Comparison of ENCODE assay signal across 22 mouse cellular contexts in the genomic region with DNA sequence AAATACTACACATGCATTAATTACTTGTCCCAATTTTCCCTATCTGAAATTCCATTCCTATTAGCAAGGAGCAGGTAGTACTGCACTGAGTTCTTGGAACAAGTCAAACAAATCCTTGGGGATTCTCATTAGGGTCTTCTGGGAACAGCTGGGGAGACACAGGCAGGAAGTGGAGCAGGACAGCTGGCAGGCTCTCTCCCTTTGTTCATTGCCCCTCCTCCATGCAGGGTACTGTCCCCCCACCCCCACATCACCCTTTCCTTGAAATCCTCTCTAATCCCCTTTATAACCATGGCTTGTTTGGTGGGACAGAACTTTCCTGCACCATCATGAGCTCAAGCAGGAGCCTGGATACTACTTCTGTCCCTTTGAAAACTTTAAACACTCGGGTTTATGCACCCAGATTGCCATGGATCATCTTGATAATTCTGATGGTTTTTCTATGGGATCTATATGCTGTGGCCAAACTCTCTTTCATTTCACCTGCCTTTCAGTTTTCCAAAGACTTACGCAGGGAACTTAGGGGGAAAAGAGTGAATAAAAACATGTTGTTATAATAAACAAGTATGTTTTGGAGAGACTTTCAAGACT.
DNase-seq lines count a peak whose midpoint lies in the region; ATAC-seq and TF ChIP-seq lines count a peak whose summit lies in the region.
"Had no signal": no experiment of that assay in that cellular context is flagged by ENCODE, and none has a peak within 500 bp of the region (broad histone marks: within the 10 kb centered on the region; RNA-seq: fewer than 3 reads in every experiment).

No protein-coding gene starts in this region.

- H3K4me1 ChIP-seq in hindbrain, embryonic 11.5 days (replicated peaks; ENCODE audit: control insufficient read depth, insufficient read depth, low read length) = no peaks in the 10 kb centered on the region
- H3K4me1 ChIP-seq in hindbrain, embryonic 16.5 days (ENCODE audit: control insufficient read depth, insufficient read depth, low read depth, low read length) = no peaks in the 10 kb centered on the region
- H3K4me1 ChIP-seq in midbrain, embryonic 15.5 days = 0 out of 2 replicates have a peak, but pooled peaks cover 3% of the 10 kb centered on the region
- H3K4me1 ChIP-seq in liver, postnatal 0 days (ENCODE audit: insufficient read depth) = no peaks in the 10 kb centered on the region
- H3K4me1 ChIP-seq: heart, embryonic 12.5 days had no signal

- DNase-seq in hindbrain, embryonic 11.5 days (ENCODE audit: low spot score) = peak; percentile 37
- DNase-seq in embryo, embryonic 10 days (ENCODE audit: low spot score) = peak; percentile 5
- DNase-seq in embryo, embryonic 11 days = peak; percentile 20
- DNase-seq in adrenal gland, adult (ENCODE audit: inconsistent age in 2 of 2, low spot score in 1 of 2) = no peak
- DNase-seq in liver, postnatal 0 days = no peak
- DNase-seq: adrenal gland, adult 2 months; cerebellum, adult 9-11 months; heart, adult 11 months; heart, postnatal 14 days; kidney, adult 2 months; kidney, postnatal 10 days; liver; lung, adult 18-20 months; lung, postnatal 14 days; right cerebral cortex, adult 18-20 months; thymus, postnatal 14 days had no signal

- TF ChIP-seq EP300 in liver, postnatal 0 days (IDR thresholded peaks at IDR 0.05; ENCODE audit: low read depth) = no peak

- WGBS in hindbrain, embryonic 11.5 days = 64% methylated on average over 2 of the region's 2 CpGs
- 64% methylated on average over 2 of the region's 2 CpGs for WGBS in hindbrain, embryonic 16.5 days
- WGBS in midbrain, embryonic 15.5 days = 39% methylated on average over 2 of the region's 2 CpGs
- 60% methylated on average over 2 of the region's 2 CpGs for WGBS in liver, postnatal 0 days (ENCODE audit: insufficient replicate concordance)

- peak; percentile 67 for ATAC-seq in hindbrain, embryonic 11.5 days (ENCODE audit: low FRiP score)
- no peak for ATAC-seq in hindbrain, embryonic 16.5 days
- ATAC-seq in midbrain, embryonic 15.5 days (replicated peaks) = peak; percentile 20; the same call in 1 of the 2 replicates
- ATAC-seq in liver, postnatal 0 days = no peak
- ATAC-seq: inflammation-experienced regulatory T-cells, adult 6 months had no signal

- no peak overlapping the region for H3K9ac ChIP-seq in hindbrain, embryonic 11.5 days (ENCODE audit: low read depth, low read length)
- H3K9ac ChIP-seq in hindbrain, embryonic 16.5 days (ENCODE audit: low read depth, low read length) = no peak overlapping the region
- H3K9ac ChIP-seq in midbrain, embryonic 15.5 days = no peak overlapping the region
- H3K9ac ChIP-seq in liver, postnatal 0 days (replicated peaks) = no peak overlapping the region
- H3K9ac ChIP-seq: heart, embryonic 12.5 days had no signal

- no peak overlapping the region for H3K27ac ChIP-seq in hindbrain, embryonic 11.5 days (ENCODE audit: low read depth, low read length)
- H3K27ac ChIP-seq in hindbrain, embryonic 16.5 days (ENCODE audit: low read depth, low read length) = no peak overlapping the region
- no peak overlapping the region for H3K27ac ChIP-seq in midbrain, embryonic 15.5 days
- no peak overlapping the region for H3K27ac ChIP-seq in liver, postnatal 0 days (ENCODE audit: low read depth)
- H3K27ac ChIP-seq: layer of hippocampus, adult 2 months had no signal

- no peak overlapping the region for H3K4me2 ChIP-seq in hindbrain, embryonic 11.5 days (replicated peaks; ENCODE audit: low read depth, low read length)
- H3K4me2 ChIP-seq in hindbrain, embryonic 16.5 days (ENCODE audit: low read length) = no peak overlapping the region
- no peak overlapping the region for H3K4me2 ChIP-seq in midbrain, embryonic 15.5 days
- no peak overlapping the region for H3K4me2 ChIP-seq in liver, postnatal 0 days (ENCODE audit: low read depth, low read length)
- H3K4me2 ChIP-seq: heart, embryonic 12.5 days had no signal

- H3K9me3 ChIP-seq in hindbrain, embryonic 11.5 days (ENCODE audit: control insufficient read depth, low read length) = no peaks in the 10 kb centered on the region
- no peaks in the 10 kb centered on the region for H3K9me3 ChIP-seq in hindbrain, embryonic 16.5 days (ENCODE audit: control insufficient read depth, low read length)
- no peaks in the 10 kb centered on the region for H3K9me3 ChIP-seq in midbrain, embryonic 15.5 days
- no peaks in the 10 kb centered on the region for H3K9me3 ChIP-seq in liver, postnatal 0 days (ENCODE audit: low read length)
- H3K9me3 ChIP-seq: heart, embryonic 12.5 days had no signal

- TF ChIP-seq CTCF in liver, postnatal 0 days (IDR thresholded peaks at IDR 0.05; ENCODE audit: low read depth) = no peak

- no peak overlapping the region for H3K4me3 ChIP-seq in hindbrain, embryonic 11.5 days (ENCODE audit: low read depth, low read length)
- H3K4me3 ChIP-seq in hindbrain, embryonic 16.5 days (ENCODE audit: low read length) = no peak overlapping the region
- no peak overlapping the region for H3K4me3 ChIP-seq in midbrain, embryonic 15.5 days
- no peak overlapping the region for H3K4me3 ChIP-seq in liver, postnatal 0 days (ENCODE audit: low read depth, low read length)
- H3K4me3 ChIP-seq: heart, embryonic 12.5 days; layer of hippocampus, adult 2 months; myocyte had no signal

- H3K27me3 ChIP-seq in hindbrain, embryonic 11.5 days (ENCODE audit: control insufficient read depth, insufficient read depth, low read length) = no peaks in the 10 kb centered on the region
- no peaks in the 10 kb centered on the region for H3K27me3 ChIP-seq in hindbrain, embryonic 16.5 days (replicated peaks; ENCODE audit: control insufficient read depth, insufficient read depth, low read length)
- H3K27me3 ChIP-seq in midbrain, embryonic 15.5 days (replicated peaks) = no peaks in the 10 kb centered on the region
- no peaks in the 10 kb centered on the region for H3K27me3 ChIP-seq in liver, postnatal 0 days (ENCODE audit: insufficient read depth, low read length)
- H3K27me3 ChIP-seq: heart, embryonic 12.5 days had no signal

- H3K36me3 ChIP-seq in hindbrain, embryonic 11.5 days (ENCODE audit: control insufficient read depth, insufficient read depth, low read length) = no peaks in the 10 kb centered on the region
- no peaks in the 10 kb centered on the region for H3K36me3 ChIP-seq in hindbrain, embryonic 16.5 days (ENCODE audit: control insufficient read depth, insufficient read depth, low read length)
- H3K36me3 ChIP-seq in midbrain, embryonic 15.5 days (replicated peaks) = no peaks in the 10 kb centered on the region
- no peaks in the 10 kb centered on the region for H3K36me3 ChIP-seq in liver, postnatal 0 days (replicated peaks; ENCODE audit: insufficient read depth, low read length)
- H3K36me3 ChIP-seq: heart, embryonic 12.5 days had no signal

Comparison
In these comparisons a context has a peak if more than half of its experiments do, and no peak if none do; other contexts are left out.
1. ATAC-seq: peak in hindbrain, embryonic 11.5 days (single experiment) and midbrain, embryonic 15.5 days (single experiment); none in hindbrain, embryonic 16.5 days (single experiment) and liver, postnatal 0 days (single experiment).
2. DNase-seq: peak in hindbrain, embryonic 11.5 days (single experiment), embryo, embryonic 10 days (single experiment) and embryo, embryonic 11 days (single experiment); none in adrenal gland, adult (0 of 2) and liver, postnatal 0 days (single experiment).